Mouse (Mus musculus) heart, postnatal 36 days (tissue): ENCODE data around the gene Agxt. TPM values are rescaled to one million over a fixed set of nuclear protein-coding genes. Genes with fewer than 3 reads are reported as not detected.

Experiments
- DNase-seq, 2 experiments: peaks; one replicate each; pipeline ENCODE4 v3.0.0; 2021 to 2022
- intact Hi-C: fragments of 180-260 bp; cut with DNase I; formaldehyde crosslinking; loops from one replicate; pipeline ENCODE4 v1.15.1; 2025
- total RNA-seq, 2 experiments: library from RNA; stranded (reverse); gene quantifications; 2 replicates each; pipeline ENCODE4 v1.2.3; 2021

The Agxt gene
- total RNA-seq: not detected

DNA sequence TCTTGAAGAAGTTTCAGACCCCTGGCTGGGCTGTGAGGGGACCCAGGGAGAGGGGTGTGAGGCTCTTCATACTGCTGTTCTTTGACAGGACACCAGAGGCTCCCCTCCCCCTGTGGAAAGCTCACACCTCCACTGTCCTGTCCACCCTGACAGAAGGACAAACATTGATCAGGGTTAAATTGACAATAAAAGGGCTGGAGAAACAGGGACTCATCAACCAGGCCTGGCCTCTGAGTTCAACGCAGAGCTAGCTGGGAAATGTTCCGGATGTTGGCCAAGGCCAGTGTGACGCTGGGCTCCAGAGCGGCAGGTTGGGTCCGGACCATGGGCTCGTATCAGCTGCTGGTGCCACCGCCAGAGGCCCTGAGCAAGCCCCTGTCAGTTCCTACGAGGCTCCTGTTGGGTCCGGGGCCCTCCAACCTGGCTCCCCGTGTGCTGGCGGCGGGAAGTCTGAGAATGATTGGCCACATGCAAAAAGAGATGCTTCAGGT lies at the start of gene Agxt:
Gene Agxt (plus strand): TSS at position 205 of the 491 bp plus-strand sequence.
- DNase-seq: no peak
- intact Hi-C loops: no loop called here

DNA sequence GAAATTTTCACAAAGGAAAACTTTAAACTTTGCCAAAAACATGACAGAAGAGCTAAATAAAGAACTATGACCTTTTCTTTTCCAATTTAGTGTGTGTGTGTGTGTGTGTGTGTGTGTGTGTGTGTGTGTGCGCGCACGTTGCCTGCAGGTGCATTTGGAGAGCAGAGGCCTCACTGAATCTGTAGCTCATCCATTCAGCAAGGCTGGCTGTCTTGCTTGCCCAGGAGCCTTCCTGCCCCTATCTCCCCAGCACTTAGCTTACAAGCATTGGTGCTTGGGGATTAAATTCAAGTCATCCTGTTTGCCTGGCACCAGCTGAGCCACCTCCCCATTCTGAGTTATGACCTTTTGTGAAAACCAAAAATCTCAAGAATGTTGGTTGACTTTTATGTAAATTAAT lies 42.5 kb upstream of the Agxt start:
- intact Hi-C loops: no loop called here
- DNase-seq: no peak

DNA sequence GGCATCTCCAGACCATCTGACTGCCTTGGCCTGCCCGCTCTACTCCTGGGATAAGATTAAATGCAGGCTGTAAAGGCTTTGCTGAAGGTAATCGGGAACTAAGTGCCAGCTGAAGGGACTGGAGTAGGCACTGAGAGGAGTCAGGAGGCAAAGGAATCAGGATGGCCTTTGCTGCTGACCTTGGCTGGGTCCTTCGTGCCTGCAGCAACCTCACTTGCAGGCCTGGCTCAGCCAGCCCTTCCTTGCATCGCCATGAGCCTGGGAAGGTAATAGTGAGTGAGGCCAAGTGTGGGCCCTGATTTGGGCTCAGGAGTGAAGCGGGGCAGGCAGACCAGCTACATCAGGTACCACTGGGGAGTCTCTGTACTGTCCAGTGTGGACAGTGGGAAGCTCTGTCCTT lies 36.1 kb upstream of the Agxt start:
- intact Hi-C loops: no loop called here
- no peak for DNase-seq

DNA sequence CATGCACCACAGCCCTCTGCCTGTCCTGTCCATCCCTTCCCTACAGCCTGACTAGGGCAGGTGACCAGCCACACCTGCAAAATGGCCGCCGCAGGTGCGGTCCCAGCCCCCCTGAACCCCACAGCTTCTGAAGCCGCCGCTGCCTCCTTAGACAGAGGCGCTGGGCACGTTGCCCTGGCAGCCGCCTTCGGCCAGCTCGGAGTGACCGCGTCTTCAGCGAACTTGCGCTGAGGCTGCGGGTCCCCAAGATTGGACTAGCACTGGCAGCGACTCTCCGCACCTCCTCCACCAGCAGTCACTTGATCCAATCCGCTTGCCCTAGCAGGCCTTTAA lies 34.8 kb upstream of the Agxt start:
- peak in 1 of 2 experiments; percentile 14 for DNase-seq
- intact Hi-C loops: no loop called here

DNA sequence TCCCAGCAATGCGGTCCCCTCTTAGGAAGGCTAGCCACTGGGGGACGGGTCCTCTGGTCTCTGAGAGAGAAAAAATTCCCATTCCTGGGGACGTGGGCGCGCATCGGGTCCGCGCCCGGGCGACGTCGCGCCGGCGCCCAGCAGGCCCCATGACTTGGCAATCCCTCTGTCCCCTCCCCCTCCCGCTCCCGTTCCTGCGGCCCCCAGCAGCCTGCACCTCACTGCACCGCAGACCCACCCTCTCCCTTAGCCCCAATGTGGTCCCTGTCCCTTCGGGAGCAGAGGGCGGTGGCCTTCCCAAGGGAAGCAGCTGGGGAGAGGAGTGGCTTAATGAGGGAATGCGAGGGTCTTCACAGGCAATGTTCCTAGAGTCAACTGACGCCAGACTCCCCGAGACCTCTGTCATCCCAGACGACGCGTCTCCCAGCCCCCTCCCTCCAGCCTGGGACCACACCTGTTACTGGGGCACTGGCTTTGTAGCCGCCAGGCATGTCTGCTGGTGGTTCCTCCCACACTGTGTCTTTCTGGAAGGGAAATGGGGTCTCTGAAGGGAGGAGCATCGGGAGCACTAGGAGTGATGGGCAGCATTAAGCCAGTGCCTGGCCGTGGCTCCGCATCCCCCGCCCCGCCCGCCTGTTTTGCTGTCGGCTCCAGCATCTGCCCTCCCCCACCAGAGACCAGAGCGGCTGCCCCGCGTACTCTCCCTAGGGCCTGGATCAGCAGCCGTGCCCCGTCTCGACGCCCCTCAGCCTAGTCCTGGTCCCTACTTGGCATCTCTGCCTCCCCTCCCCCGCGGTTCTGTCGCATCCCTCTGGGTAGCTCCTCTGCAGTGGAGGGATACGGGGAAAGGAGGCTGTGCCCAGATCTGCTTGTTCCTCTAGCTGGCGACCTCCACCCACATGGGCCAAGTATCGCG lies 34.2 kb upstream of the Agxt start:
- peak in 1 of 2 experiments; percentile 11 for DNase-seq
- intact Hi-C loops: no loop called here

DNA sequence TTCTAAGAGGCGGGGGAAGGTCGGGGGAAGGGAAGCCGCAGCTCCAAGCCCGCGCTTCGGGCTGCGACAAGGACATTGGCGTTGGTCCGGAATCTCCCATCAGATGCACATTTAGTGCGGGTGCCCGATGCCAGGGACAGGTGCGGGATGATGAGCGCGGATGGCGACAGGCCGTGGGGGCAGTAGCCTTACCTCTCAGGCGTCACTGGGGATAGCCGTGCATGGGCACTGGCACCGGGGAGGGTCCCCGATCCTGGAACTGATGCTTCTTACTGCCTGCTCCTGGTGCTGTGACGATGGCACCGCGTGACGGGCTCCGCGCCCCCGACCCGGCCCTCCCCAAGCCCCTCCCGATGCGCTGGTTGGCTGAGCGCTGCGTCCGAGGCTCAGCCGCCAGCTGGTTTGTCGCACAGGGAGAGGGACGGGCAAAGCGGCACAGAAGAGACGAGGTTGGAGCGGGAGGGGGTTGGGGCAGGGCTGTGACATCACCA lies 33.4 kb upstream of the Agxt start, which contains the start of gene Kif1a:
Gene Kif1a (minus strand): TSS at position 381 of the 491 bp plus-strand sequence.
- intact Hi-C loops: no loop called here
- peak in 1 of 2 experiments; percentile 18 for DNase-seq

DNA sequence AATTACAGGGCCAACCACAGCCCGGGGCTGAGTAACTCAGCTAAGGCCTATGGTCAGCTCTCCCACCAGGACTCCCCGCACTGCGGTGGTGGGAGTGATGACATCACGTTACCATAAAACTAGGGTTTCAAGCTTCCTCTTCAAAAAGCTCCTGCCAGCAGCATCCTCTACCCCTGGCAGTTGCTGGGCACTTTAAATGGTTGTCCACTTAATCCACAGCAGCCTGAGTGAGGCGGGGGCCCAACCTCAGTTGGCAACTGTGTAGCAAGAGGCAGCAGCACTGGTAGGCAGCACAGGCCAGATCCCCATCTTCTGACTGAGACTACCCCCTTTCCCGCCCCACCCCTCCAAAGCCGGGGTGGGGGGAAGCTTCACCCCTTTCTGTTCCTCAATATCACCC lies 32.3 kb upstream of the Agxt start:
- intact Hi-C loops: no loop called here
- no peak for DNase-seq

DNA sequence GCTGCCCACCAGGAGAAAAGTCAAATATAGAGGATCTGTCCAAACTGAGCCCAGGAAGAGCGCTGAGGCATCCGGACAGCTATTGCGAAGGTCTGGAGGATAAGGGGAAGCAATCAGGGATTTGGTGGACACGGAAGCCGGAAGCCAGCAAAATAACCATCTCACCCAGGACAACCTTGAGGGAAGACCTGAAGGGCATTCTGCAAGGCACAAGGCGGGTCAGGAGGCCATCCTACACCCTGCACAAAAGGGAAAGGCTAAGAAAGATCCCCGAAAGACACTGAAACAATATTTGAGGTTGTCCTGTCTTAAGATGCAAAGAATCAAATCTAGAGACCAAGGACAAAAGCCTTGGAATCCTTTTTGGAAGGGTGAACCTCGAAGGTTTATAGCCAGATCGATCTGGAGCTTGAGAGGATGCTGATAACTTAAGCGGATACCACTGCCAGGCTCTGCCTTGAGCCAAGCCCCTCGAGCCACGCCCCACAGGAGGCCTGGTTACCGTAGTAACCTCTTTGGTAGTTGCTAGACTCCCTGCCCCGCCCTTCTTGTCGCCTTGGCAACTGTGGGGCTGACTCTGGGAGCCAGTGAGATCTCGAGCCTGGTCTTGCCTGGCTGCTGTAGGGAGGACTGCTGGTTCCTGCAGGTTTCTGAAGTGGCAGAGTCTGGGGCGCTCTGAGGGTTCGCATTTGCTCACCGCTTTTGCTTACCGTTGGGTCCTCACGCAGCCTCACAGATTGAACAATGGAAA lies 20.2 kb upstream of the Agxt start:
- peak; percentile 34 to 35 for DNase-seq

DNA sequence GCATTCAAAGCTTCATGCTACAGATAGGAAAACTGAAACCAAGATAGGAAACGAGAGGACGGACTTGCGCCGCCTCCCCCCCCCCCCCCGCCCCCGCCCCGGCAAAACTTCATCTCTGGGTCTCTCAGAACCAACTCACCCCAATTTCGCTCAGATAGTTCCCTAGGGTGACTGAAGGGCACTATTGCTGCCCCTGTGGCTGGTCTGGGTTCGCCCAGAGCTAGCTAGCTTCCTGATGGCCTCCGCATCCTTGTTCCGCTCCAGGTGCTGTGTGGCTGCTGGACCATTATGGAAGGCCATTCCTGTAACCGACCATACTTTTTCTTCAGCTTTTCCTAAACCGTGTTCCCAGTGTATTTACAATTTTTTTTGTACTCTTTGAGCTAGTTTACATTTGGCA lies 19.6 kb upstream of the Agxt start:
- intact Hi-C loops: no loop called here
- no peak for DNase-seq

More for the DNA sequence above, 20.2 kb upstream of the Agxt start:
- intact Hi-C loops: no loop called here

DNA sequence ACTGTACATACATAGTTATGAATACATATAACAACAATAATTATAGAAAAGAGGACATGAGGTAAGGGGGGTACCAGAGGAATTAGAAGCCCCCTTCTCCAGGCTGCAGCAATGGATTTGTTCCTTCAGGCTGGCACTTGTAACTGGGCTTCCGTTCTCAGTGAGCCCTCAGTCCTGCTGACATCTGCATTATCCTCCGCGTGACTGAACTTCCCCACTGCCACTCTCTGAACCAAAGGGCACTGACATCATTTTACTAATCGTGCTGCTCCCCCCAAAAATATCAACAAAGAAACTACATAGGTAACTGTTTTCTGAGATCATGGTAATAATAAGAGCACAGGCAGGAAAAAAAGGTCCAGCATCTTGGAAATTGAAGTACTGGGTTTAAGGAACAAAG lies 16.2 kb upstream of the Agxt start:
- no peak for DNase-seq
- intact Hi-C loops: no loop called here

DNA sequence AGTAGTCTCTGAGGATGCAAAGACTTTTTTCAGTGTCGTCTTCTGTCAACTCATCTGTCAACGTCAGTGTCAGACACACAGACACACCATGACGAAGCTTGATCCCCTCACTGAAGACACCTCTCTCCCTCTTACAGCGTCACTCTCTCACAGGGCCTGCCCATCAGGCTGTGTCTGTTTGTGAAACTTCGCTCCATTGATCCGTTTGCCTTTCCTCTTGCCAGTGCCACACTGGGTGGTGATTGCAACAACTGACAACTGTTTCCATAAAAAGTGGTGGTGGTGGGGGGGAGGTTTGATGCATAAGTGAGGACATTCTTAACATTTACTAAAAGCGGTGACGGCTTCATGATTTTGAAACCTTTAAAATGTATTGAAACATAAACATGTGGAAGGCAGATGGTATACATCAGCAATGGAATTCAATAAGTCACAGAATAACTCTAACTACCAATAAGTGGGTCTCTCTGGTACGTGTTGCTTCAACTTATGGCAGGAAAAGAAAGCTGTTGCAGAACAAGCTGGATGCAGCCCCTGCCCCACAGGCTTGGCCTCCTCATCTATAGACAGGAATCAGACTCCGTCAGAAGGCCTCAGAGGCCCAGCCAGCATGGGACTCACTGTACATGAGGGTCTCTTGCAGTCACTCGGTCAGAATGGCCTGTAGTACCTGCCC lies 11.7 kb upstream of the Agxt start:
- intact Hi-C loops: no loop called here
- no peak for DNase-seq

DNA sequence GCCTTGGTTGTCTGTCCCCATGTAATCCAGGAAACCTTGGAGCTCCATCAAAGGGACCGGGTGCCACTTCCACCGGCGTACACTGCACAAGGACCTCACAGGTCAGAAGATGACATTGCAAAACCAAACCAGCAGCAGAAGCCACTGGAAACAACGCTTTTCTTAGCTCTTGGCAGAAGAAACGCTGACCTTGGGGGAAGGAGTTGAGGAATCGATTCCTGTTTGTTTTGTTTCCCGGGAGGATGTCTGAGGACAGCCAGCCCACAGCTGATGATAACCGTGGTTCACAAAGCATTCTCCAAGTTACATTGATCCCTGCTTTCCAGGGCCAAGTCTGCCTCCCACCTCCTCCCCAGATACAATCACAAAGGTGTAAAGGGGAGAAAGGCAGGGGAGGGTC lies 11.0 kb upstream of the Agxt start:
- DNase-seq: no peak
- intact Hi-C loops: no loop called here

DNA sequence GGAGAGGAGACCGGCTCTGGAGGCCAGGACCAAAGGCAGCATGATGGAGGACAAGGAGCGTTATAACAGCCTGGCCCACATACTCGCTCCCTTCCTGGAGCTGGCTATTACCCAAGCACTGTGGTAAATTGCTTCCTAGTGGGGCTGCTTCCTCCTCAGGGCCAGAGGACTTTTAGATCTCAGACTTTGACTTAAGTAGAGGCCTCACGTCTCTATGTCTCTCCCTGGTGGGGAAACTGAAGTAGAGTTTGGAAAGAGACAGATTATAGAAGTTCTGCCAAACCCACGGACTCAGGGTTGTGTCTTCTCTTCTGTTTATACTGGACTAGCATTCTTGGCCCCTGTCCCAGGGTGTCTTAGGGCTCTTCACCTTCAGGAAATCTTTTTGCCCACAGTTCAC lies 9.8 kb upstream of the Agxt start:
- DNase-seq: no peak

DNA sequence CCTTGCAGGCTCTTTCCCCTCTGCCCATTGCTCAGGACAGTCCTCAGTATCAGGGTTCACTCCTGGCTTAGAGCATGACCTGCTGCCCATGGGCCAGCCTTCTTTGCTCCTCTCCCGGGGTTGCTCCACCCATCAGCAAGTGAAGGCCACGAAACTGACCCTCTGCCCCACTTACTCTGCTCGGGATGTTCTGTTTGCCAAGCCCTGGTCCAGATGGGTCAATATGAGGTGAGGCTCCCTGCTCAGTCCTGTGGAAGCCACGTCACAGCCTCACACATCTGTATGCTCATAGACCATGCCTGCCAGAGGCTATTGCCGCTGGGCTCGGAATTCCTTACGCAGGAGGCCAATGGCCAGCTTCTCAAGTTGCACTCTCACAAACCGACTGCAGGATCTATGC lies 6.8 kb upstream of the Agxt start:
- no peak for DNase-seq
- intact Hi-C loops: loop anchor here (5.0 kb wide), 1 partner anchor 171 kb away; no protein-coding TSS in a partner anchor

More for the DNA sequence above, 9.8 kb upstream of the Agxt start:
- intact Hi-C loops: loop anchor here (5.0 kb wide), 1 partner anchor 168 kb away; no protein-coding TSS in a partner anchor

DNA sequence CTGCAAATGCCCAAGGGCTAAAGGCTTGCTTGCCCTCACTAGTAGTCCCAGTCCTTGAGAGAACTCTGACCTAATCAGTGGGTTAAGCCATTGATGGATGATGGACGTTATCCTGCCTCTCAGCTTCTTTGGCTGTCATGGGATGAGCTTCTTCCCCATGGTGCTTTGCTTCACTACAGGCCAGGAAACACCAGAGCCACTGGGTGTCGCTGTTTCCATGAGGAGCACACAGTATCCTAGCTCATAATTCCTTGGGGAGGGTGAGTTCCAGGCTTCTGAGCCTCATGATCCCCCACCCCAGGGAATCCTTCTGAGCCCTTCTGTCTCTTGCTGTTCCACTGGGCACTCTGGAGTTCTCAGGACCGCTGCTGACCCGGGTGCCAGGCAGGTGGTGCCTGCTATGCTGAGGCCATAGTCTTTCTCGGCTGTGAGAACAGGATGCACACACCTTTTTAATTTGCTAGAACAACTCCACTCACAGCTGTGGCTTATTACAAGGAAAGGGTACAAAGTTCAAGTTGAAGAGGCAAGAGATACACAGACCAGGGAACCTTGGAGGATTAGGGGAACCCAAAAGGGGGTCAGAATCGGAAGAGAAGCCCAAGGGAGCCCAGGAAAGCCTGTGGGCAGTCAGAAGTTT lies 6.2 kb upstream of the Agxt start:
- DNase-seq: peak; percentile 39 to 50
- intact Hi-C loops: loop anchor here (5.0 kb wide), 1 partner anchor 172 kb away; no protein-coding TSS in a partner anchor

DNA sequence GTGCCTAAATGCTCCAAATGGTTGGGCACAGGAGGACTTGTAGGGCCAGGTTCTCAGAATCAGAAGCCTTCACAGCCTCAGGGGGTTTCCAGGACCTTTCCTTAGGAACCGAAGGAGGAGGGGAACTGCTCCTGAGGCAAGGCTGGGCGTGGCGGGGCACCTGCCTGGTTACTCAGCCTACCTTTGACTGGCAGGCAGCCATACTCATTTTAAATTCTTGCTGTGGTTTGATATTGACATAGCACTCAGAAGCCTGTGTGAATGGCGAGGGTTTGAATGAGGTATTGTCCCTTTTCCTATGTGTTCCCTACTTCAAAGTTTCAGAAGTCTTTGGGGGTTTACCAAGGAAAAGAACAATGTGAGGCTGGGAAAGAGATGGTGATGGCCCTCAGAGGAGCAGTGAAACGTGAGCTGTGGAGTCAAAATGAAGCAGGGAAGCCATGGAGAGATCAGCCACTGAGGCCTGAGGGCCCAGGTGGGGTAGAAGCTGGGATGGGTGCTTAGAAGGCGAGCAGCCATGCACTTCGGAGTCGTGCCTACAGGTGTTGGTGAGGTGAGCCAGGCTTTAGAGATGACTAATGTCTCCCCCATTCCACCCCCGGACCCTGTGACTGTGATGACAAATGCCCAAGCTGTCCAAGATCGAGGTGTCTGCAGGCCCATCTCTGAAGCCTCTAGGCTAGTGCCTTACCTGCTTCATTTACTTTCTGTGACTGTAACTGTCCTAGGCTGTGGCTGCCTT lies 4.6 kb upstream of the Agxt start:
- intact Hi-C loops: no loop called here
- no peak for DNase-seq

DNA sequence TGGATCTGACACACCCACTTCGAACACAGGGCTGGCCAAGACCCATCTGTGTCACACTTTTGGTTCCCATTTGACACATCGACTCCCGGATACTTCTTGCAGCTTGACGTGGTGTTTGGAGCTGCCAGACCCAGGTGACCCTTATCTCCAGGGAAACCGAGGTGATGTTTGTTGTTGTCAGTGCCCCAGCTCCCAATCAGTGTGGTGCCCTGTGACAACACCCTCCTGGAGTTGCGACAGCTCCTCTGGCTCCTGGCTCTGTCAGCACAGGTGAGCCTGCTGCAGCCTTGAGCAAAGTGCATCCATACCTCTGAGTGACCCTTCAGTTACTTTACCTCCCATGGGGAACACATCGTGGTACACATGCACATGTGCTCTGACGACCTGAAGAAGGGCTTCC lies 2.4 kb upstream of the Agxt start:
- intact Hi-C loops: no loop called here
- DNase-seq: no peak

DNA sequence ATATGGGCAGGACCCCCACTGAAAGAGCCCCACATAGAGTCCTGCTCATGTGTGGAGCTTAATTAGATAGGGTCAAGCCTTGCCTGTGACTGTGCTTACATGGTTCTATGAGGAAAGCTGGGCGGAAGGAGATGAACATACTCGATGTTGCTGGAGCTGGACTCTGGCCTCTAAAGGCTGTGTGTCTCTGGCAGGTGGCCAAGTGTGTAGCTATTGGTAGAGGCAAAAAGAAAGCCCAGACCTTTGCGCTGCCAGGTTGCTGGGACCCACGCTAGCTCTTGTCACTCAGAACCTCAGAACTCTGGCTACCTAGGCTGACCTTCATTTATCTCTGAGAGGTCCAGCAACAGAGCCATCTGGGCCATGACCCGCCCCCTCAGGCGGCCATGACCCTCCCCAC lies 3.5 kb downstream of the Agxt start:
- intact Hi-C loops: no loop called here

DNA sequence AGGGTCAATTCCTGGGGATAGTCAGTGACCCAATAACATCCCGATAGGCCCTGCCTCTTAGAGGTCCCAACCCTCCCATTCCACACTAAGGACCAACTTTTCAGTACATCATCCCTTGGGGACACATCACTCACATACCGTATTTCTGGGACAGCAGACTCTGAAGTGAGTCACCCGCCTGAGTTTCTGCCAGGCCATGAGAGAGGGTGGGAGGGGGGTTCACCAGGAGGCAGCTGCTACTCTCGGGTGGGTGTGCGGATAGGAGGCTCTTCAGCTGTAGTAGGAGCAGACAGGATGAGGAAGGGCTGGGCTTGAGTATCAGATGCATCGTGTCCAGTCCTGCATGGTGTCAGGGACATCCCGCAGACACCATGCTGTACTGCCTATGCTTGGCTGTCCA lies 4.7 kb downstream of the Agxt start:
- intact Hi-C loops: no loop called here
- no peak for DNase-seq

More for the DNA sequence above, 3.5 kb downstream of the Agxt start:
- DNase-seq: no peak

DNA sequence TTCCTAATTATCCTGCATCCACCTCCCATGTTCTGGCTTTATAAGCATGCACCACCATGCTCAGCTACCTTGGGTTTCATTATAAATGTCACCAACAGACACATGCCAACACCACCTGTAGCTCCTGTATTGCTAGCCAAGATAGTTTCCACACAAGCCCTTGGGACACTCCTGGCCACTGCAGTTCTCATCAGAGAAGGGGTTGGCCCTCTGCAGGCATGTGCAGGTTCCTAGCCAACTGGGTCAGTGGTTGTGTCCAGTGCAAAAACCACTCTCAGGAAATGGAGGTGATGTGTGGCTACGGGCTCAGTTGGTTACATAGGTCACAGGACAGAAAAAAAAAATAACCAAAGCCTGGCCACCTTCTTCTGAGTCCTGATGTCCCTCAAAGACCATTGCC lies 7.8 kb downstream of the Agxt start:
- intact Hi-C loops: no loop called here
- no peak for DNase-seq
